Mouse (Mus musculus): Measurements from ENCODE around the gene Mier2. TPM values are rescaled to one million over a fixed set of nuclear protein-coding genes. Genes with fewer than 3 reads are reported as not detected.

Mier2 gene
- total and polyA plus RNA-seq, 2 experiments from 2014 or later, result 43.3 to 95.6 TPM

DNA sequence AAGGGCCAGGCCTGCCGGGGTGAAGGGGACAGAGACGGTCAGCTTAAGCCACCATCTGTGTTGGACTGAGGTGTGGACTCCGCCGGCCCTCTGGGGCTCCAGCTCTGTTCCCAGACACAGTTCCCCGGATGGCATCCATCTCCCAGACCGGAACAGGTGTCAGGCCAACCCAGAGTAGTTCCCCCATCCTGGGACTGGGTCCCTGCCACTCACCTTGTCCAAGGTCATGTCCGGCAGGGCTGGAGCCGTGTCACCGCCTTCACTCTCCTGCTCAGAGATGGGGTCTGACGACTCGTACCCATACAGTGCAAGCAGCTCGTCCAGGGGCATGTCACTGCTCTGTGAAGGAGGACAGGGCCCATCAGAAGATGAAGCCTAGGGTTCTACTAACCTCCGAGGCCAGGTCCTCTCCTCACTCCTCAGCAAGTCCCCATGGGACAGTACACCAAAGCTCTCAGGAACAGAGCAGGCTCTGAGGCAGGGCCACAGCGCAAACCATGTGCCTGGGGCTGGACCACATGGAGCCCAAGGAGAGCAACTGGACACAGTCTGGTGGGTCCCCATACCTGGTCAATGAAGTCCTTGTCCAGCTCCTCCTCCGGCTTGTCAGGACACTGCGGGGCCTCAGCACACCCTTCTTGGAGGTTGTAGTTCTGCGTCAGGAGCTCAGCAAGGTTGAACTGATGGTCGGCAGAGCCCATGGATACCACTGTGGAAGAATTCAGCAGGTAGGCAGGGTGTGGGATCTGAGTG lies 5.9 kb downstream of the Mier2 start:
- Histone ChIP-seq H3K9me3 (ENCODE audit: low read length) (no peaks in the 10 kb centered on the region), H3K27ac (ENCODE audit: low read depth, low read length) (no peak overlapping the region), H3K9ac (replicated peaks; ENCODE audit: low read length, poor library complexity, severe bottlenecking) (no peak overlapping the region), H3K4me1 (ENCODE audit: insufficient read depth, low read length) (peaks cover 8% of the 10 kb centered on the region), H3K27me3 (ENCODE audit: insufficient read depth, low read length) (no peaks in the 10 kb centered on the region), H3K36me3 (ENCODE audit: insufficient read depth, low read length) (peaks cover 59% of the 10 kb centered on the region), H3K4me3 (ENCODE audit: low read depth, low read length) (no peak overlapping the region), H3K4me2 (ENCODE audit: low read depth, low read length, poor library complexity, severe bottlenecking) (no peak overlapping the region)
- 94% methylated on average over 18 of the region's 18 CpGs for WGBS
- ATAC-seq (ENCODE audit: low FRiP score), result no peak
- TF ChIP-seq CTCF (IDR thresholded peaks at IDR 0.05), result no peak
- no peak for DNase-seq (ENCODE audit: low spot score)

DNA sequence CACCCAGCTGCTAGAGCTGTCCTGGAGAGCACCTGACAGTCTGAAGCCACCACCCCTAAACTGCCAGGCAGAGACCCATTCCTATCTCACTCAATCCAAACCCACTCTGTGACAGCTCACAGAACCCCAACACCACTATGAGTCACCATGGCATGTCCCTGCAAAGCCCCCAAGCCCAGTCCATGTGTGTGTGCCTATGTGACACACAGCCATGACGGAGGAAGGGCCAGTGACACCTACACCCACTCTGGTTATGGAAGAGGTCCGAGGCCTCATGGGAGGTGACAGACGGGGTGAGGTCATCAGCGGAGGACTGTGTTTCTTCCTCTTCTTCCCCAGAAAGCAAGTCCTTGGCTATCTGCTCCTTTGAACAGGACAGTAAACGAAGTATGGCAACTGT lies 6.5 kb downstream of the Mier2 start:
- DNase-seq (ENCODE audit: low spot score), result no peak
- H3K36me3 ChIP-seq (ENCODE audit: insufficient read depth, low read length), result peaks cover 64% of the 10 kb centered on the region
- 93% methylated on average over 5 of the region's 5 CpGs for WGBS

DNA sequence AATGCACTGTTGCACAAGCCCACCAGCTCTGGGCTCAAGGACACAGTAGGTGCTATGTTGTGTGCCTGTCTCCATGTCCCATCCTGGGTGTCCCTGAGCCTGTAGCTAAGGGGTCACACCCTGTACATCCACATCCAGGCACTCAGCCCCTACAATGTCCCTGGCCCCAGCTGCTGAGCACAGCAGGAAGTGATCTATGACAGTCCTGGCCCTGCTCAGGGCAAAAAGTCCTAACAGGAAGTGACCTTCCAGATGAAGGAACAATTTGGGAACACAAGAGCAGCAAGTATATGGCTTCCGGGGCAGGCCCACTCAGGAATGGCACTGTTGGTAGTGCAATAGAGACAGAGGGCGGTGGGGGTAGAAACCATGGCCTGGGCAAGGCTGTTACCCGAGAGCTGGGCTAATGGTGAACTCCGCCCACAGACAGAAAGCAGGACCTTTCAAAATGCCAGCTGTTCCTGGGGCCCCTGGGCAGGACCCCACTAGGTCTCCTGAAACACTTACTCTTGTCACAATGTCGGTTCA lies 7.8 kb downstream of the Mier2 start:
- Histone ChIP-seq H3K4me2 (ENCODE audit: low read depth, low read length, poor library complexity, severe bottlenecking) (no peak overlapping the region), H3K9me3 (ENCODE audit: low read length) (no peaks in the 10 kb centered on the region), H3K36me3 (ENCODE audit: insufficient read depth, low read length) (peaks cover 74% of the 10 kb centered on the region), H3K9ac (replicated peaks; ENCODE audit: low read length, poor library complexity, severe bottlenecking) (no peak overlapping the region), H3K4me3 (ENCODE audit: low read depth, low read length) (no peak overlapping the region), H3K27me3 (ENCODE audit: insufficient read depth, low read length) (no peaks in the 10 kb centered on the region), H3K4me1 (ENCODE audit: insufficient read depth, low read length) (no peaks in the 10 kb centered on the region), H3K27ac (ENCODE audit: low read depth, low read length) (no peak overlapping the region)
- ATAC-seq (ENCODE audit: low FRiP score) (no peak), DNase-seq (ENCODE audit: low spot score) (no peak)
- TF ChIP-seq CTCF (IDR thresholded peaks at IDR 0.05), result no peak
- whole genome bisulfite sequencing, result 78% methylated on average over 5 of the region's 5 CpGs

More for the DNA sequence above, 6.5 kb downstream of the Mier2 start:
- no peak overlapping the region for H3K4me3 ChIP-seq (ENCODE audit: low read depth, low read length)
- ATAC-seq (ENCODE audit: low FRiP score), result no peak
- no peaks in the 10 kb centered on the region for H3K9me3 ChIP-seq (ENCODE audit: low read length)
- no peak for TF ChIP-seq CTCF (IDR thresholded peaks at IDR 0.05)
- H3K4me1 ChIP-seq (ENCODE audit: insufficient read depth, low read length), result peaks cover 5% of the 10 kb centered on the region
- H3K9ac ChIP-seq (replicated peaks; ENCODE audit: low read length, poor library complexity, severe bottlenecking), result no peak overlapping the region
- no peak overlapping the region for H3K4me2 ChIP-seq (ENCODE audit: low read depth, low read length, poor library complexity, severe bottlenecking)
- no peak overlapping the region for H3K27ac ChIP-seq (ENCODE audit: low read depth, low read length)
- no peaks in the 10 kb centered on the region for H3K27me3 ChIP-seq (ENCODE audit: insufficient read depth, low read length)

DNA sequence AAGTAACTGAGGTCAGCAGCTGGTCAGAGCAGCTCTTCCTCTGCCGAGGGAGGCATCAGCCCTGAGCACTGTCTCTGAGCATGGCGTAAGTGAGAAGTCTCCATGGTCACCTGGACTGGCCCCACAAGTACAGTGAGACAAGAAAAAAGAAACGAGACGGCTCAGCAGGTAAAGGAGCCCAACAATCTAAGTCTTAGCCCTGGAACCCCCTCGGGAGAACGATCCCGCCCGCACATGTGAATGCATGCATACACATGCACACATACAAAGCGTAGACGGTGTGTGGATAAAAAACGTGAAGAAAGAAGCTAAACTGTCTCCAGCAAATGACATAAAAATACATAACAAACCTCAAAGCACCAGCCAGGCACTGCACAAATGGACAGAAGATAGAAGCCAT lies 8.5 kb downstream of the Mier2 start:
- ATAC-seq (ENCODE audit: low FRiP score), result no peak
- H3K9me3 ChIP-seq (ENCODE audit: low read length), result no peaks in the 10 kb centered on the region
- no peak for TF ChIP-seq CTCF (IDR thresholded peaks at IDR 0.05)
- no peak for DNase-seq (ENCODE audit: low spot score)
- H3K27ac ChIP-seq (ENCODE audit: low read depth, low read length), result no peak overlapping the region
- H3K4me3 ChIP-seq (ENCODE audit: low read depth, low read length), result no peak overlapping the region
- WGBS, result 94% methylated on average over 11 of the region's 11 CpGs
- no peak overlapping the region for H3K9ac ChIP-seq (replicated peaks; ENCODE audit: low read length, poor library complexity, severe bottlenecking)
- H3K4me1 ChIP-seq (ENCODE audit: insufficient read depth, low read length), result no peaks in the 10 kb centered on the region
- H3K4me2 ChIP-seq (ENCODE audit: low read depth, low read length, poor library complexity, severe bottlenecking), result no peak overlapping the region
- H3K36me3 ChIP-seq (ENCODE audit: insufficient read depth, low read length), result peaks cover 81% of the 10 kb centered on the region
- H3K27me3 ChIP-seq (ENCODE audit: insufficient read depth, low read length), result no peaks in the 10 kb centered on the region

DNA sequence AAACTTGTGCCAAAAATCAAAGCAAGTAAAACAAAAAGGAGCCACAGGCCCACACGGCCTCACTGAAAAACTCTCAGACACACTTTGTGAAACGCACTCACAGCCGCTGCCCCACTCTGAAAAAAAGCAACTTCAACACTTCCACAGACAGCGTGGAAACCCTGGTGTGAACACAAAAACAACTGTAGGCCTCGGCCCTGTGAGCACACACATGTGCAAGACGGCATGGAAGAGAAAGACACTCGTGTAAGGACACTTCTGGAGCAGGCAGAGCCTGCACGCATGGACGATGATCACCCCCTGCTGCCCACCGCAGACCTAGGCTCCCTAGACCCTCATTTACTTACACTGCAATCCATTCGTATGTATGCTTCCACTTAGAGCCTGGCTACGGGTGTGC lies 9.1 kb downstream of the Mier2 start:
- 86% methylated on average over 12 of the region's 12 CpGs for WGBS
- no peaks in the 10 kb centered on the region for H3K9me3 ChIP-seq (ENCODE audit: low read length)
- no peak overlapping the region for H3K4me3 ChIP-seq (ENCODE audit: low read depth, low read length)
- no peaks in the 10 kb centered on the region for H3K4me1 ChIP-seq (ENCODE audit: insufficient read depth, low read length)
- ATAC-seq (ENCODE audit: low FRiP score), result no peak
- no peak overlapping the region for H3K9ac ChIP-seq (replicated peaks; ENCODE audit: low read length, poor library complexity, severe bottlenecking)
- peaks cover 86% of the 10 kb centered on the region for H3K36me3 ChIP-seq (ENCODE audit: insufficient read depth, low read length)
- DNase-seq (ENCODE audit: low spot score), result no peak
- no peak overlapping the region for H3K4me2 ChIP-seq (ENCODE audit: low read depth, low read length, poor library complexity, severe bottlenecking)
- H3K27ac ChIP-seq (ENCODE audit: low read depth, low read length), result no peak overlapping the region
- no peaks in the 10 kb centered on the region for H3K27me3 ChIP-seq (ENCODE audit: insufficient read depth, low read length)
- no peak for TF ChIP-seq CTCF (IDR thresholded peaks at IDR 0.05)

DNA sequence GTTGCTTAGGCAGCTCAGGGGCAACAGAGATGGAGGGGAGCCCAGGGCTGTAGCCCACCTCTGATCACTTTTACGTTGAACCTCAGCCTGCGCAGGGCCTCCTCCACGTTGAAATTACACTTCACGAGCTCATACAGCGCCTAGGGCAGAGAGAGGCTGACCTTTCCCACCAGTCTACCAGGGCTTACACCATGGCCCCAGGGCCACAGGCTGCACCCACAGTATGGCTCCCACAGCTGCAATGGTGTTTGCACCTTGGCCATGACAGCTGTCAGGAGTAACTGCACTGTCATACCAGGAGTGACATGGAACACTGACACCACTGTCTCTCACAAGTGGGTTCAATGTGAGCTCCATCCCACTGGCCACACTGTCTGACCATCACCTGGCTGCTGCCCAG lies 10.4 kb downstream of the Mier2 start:
- Histone ChIP-seq H3K4me2 (ENCODE audit: low read depth, low read length, poor library complexity, severe bottlenecking) (no peak overlapping the region), H3K4me3 (ENCODE audit: low read depth, low read length) (no peak overlapping the region), H3K9me3 (ENCODE audit: low read length) (no peaks in the 10 kb centered on the region), H3K27me3 (ENCODE audit: insufficient read depth, low read length) (no peaks in the 10 kb centered on the region), H3K36me3 (ENCODE audit: insufficient read depth, low read length) (peaks cover 92% of the 10 kb centered on the region), H3K27ac (ENCODE audit: low read depth, low read length) (no peak overlapping the region), H3K4me1 (ENCODE audit: insufficient read depth, low read length) (no peaks in the 10 kb centered on the region), H3K9ac (replicated peaks; ENCODE audit: low read length, poor library complexity, severe bottlenecking) (no peak overlapping the region)
- 100% methylated on average over 5 of the region's 5 CpGs for whole genome bisulfite sequencing
- no peak for ATAC-seq (ENCODE audit: low FRiP score)
- TF ChIP-seq CTCF (IDR thresholded peaks at IDR 0.05), result no peak
- no peak for DNase-seq (ENCODE audit: low spot score)
